Mouse (Mus musculus) intestine, postnatal 0 days (tissue): ENCODE results near the gene Cela1. TPM values are rescaled to one million over a fixed set of nuclear protein-coding genes. Genes with fewer than 3 reads are reported as not detected.

Source experiments
- ATAC-seq: fragments of 200-750 bp; cut with Nextera tagmentation; 2 replicates; pipeline ENCODE4 v1.8.0; 2017; ENCODE audit warnings: mild to moderate bottlenecking, moderate TSS enrichment, moderate library complexity
- H3K27ac ChIP-seq: fragments of 300-500 bp; sonication (generic); 2 replicates; pipeline ENCODE4 v1.5.1; 2014; ENCODE audit warnings: mild to moderate bottlenecking, low read depth, low read length, moderate library complexity
- H3K27me3 ChIP-seq: fragments of 300-500 bp; sonication (generic); replicated peaks from 2 replicates; pipeline ENCODE4 v1.6.1; 2014; ENCODE audit warnings: low read length, mixed read lengths; ENCODE audit not compliant: control insufficient read depth, insufficient read depth
- H3K36me3 ChIP-seq: fragments of 300-500 bp; sonication (generic); 2 replicates; pipeline ENCODE4 v1.6.1; 2014; ENCODE audit warnings: mild to moderate bottlenecking, moderate library complexity; ENCODE audit not compliant: control insufficient read depth, insufficient read depth
- H3K4me1 ChIP-seq: fragments of 300-500 bp; sonication (generic); replicated peaks from 2 replicates; pipeline ENCODE4 v1.6.1; 2014; ENCODE audit warnings: antibody characterized with exemption, low read length, mixed read lengths; ENCODE audit not compliant: control insufficient read depth, insufficient read depth
- H3K4me2 ChIP-seq: fragments of 300-500 bp; sonication (generic); replicated peaks from 2 replicates; pipeline ENCODE4 v1.6.1; 2014; ENCODE audit warnings: low read depth, mild to moderate bottlenecking, moderate library complexity
- H3K4me3 ChIP-seq: fragments of 300-500 bp; sonication (generic); 2 replicates; pipeline ENCODE4 v1.5.1; 2014; ENCODE audit warnings: low read depth, low read length
- H3K9ac ChIP-seq: fragments of 300-500 bp; sonication (generic); 2 replicates; pipeline ENCODE4 v1.6.1; 2014; ENCODE audit warnings: mild to moderate bottlenecking, low read depth, low read length
- H3K9me3 ChIP-seq: fragments of 300-500 bp; sonication (generic); 2 replicates; pipeline ENCODE4 v1.6.1; 2016; ENCODE audit warnings: mixed run types; ENCODE audit not compliant: control insufficient read depth
- CTCF ChIP-seq: sonication (generic); IDR thresholded peaks from 2 replicates; pipeline ENCODE4 v1.5.1; 2016; ENCODE audit warnings: low read depth, mild to moderate bottlenecking, control low read depth, antibody characterized with exemption, moderate library complexity
- WGBS: fragments of 180-500 bp; shearing (Covaris S2); extraction: QIAGEN DNeasy Blood & Tissue Kit; methylation state at CpG from one replicate; pipeline ENCODE4 v1.1.7; 2014; 5-methylcytosine and 5-hydroxymethylcytosine counted together
- polyA plus RNA-seq: library from polyadenylated mRNA; unstranded; fragments of >200 nt; fragmentation: Nextera tagmentation; extraction: Ambion mirVana; gene quantifications from 2 replicates; pipeline ENCODE4 v1.2.1, GENCODE M21; 2015

Gene Cela1
- polyA plus RNA-seq, 1 experiment from 2014 or later: 37.2 TPM

DNA sequence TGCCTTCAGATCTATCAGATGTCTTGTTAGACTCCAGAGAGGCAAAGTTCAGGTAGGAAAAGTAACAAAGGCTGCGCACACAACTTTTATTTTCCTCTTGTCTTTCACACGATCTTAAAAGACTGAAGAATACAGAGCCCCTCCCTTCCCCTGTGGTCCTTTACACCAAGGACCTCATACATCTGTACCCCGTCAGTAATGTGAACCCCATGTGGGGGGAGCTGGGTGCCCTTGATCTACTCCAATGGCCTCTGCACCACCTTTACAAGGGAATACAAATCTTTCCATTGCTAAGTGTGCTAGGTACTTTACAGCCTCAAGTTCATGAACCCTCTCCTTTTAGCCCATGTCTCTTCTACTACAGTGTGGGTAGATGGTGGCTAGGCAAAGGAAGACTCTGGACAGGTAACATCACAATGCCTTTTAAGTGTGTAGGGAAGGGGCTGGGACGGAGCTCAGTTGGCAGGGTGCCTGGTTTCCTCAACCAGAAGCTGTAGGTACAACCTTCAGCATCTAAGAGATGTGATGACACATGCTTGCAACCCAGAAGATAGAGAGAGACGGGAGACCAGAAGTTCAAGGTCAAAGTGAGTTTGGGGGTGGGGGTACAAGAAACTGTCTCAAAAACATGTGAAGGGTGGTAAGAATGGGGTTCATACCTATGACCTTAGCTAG lies 19.7 kb downstream of the Cela1 start:
- Histone ChIP-seq H3K4me2 (peak overlapping the region; percentile 13), H3K9me3 (no peaks in the 10 kb centered on the region), H3K27ac (peak overlapping the region; percentile 97), H3K4me3 (no peak overlapping the region), H3K4me1 (peaks cover 8% of the 10 kb centered on the region), H3K36me3 (no peaks in the 10 kb centered on the region), H3K9ac (no peak overlapping the region), H3K27me3 (no peaks in the 10 kb centered on the region)
- 45% methylated on average over 5 of the region's 5 CpGs for WGBS
- 0 out of 2 replicates have a peak, but pooled peaks have one; percentile 1 for ATAC-seq
- TF ChIP-seq CTCF: no peak

- H3K9ac ChIP-seq: no peak overlapping the region
- H3K27me3 ChIP-seq: no peaks in the 10 kb centered on the region
- TF ChIP-seq CTCF: no peak
- peaks cover 8% of the 10 kb centered on the region for H3K4me1 ChIP-seq
- H3K4me2 ChIP-seq: peak overlapping the region; percentile 37
- no peaks in the 10 kb centered on the region for H3K36me3 ChIP-seq
- WGBS: 42% methylated on average over 6 of the region's 6 CpGs
- H3K27ac ChIP-seq: peak overlapping the region; percentile 97
- H3K4me3 ChIP-seq: no peak overlapping the region
- H3K9me3 ChIP-seq: no peaks in the 10 kb centered on the region
- peak; percentile 34; the same call in 1 of the 2 replicates for ATAC-seq
Observed at GRCm38 (mm10) chr15:100667420-100667819, 20.3 kb downstream of the Cela1 start.

- Histone ChIP-seq H3K9me3 (no peaks in the 10 kb centered on the region), H3K36me3 (no peaks in the 10 kb centered on the region), H3K9ac (0 out of 2 replicates have a peak overlapping the region, but pooled peaks have one; percentile 31), H3K27me3 (no peaks in the 10 kb centered on the region), H3K4me3 (no peak overlapping the region), H3K4me2 (peak overlapping the region; percentile 37), H3K27ac (peak overlapping the region; percentile 97), H3K4me1 (peaks cover 8% of the 10 kb centered on the region)
- ATAC-seq: no peak
- WGBS: 22% methylated on average over 12 of the region's 12 CpGs
- no peak for TF ChIP-seq CTCF
Observed at GRCm38 (mm10) chr15:100666851-100667250, 20.9 kb downstream of the Cela1 start.

- Histone ChIP-seq H3K27me3 (no peaks in the 10 kb centered on the region), H3K27ac (peak overlapping the region; percentile 97), H3K4me2 (peak overlapping the region; percentile 37; the same call in 1 of the 2 replicates), H3K9ac (0 out of 2 replicates have a peak overlapping the region, but pooled peaks have one; percentile 31), H3K4me1 (peaks cover 8% of the 10 kb centered on the region), H3K4me3 (no peak overlapping the region), H3K9me3 (no peaks in the 10 kb centered on the region), H3K36me3 (no peaks in the 10 kb centered on the region)
- TF ChIP-seq CTCF: no peak
- ATAC-seq: peak; percentile 79
- 4% methylated on average over 7 of the region's 7 CpGs for WGBS
Observed at GRCm38 (mm10) chr15:100666219-100666696, 21.5 kb downstream of the Cela1 start.

DNA sequence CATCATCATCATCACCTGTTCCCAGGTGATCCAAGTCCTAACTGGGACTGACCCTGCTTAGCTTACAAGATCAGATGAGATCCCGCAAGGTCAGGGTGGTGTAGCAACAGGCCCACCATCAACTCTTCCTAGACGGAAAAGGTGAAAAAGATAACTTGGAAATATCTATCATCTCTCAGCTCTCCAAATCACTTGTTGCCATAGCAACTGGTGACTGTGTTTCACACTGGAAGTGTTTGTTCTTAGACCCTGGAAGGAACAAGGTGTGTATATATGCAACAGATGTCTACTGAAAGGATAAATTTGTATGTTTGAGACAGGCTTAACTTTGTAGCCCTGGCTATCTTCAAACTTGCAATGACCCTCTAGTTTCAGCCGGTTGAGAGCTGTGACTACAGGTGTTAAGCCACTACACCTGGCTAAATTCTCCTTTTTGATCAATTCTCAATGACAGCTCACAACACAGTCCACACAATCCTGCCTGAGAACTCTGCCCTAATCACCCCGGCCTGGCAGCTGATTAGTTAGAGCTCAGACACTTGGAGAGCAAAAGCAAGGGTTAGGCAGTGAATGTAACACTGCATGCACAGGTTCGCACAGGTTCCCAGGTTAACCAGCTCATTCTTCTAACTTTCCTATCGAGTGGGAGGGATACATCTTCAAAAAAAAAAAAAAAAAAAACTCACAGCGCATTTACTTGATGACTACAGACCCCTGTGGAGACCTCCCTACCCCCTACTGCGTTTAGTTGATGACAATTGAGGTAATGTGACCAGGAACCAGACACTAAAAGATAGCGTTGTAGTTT lies 22.1 kb downstream of the Cela1 start:
- Histone ChIP-seq H3K27me3 (no peaks in the 10 kb centered on the region), H3K9ac (0 out of 2 replicates have a peak overlapping the region, but pooled peaks have one; percentile 31), H3K4me3 (no peak overlapping the region), H3K9me3 (no peaks in the 10 kb centered on the region), H3K4me1 (peaks cover 8% of the 10 kb centered on the region), H3K27ac (peak overlapping the region; percentile 97), H3K36me3 (no peaks in the 10 kb centered on the region), H3K4me2 (0 out of 2 replicates have a peak overlapping the region, but pooled peaks have one; percentile 13)
- WGBS: 19% methylated on average over 9 of the region's 9 CpGs
- ATAC-seq: peak; percentile 69
- no peak for TF ChIP-seq CTCF

GRCm38 (mm10) chr15:100664813-100665274 lies 22.9 kb downstream of the Cela1 start:
- Histone ChIP-seq H3K27ac (no peak overlapping the region), H3K36me3 (no peaks in the 10 kb centered on the region), H3K4me1 (peaks cover 8% of the 10 kb centered on the region), H3K27me3 (no peaks in the 10 kb centered on the region), H3K4me2 (no peak overlapping the region), H3K4me3 (no peak overlapping the region), H3K9ac (no peak overlapping the region), H3K9me3 (no peaks in the 10 kb centered on the region)
- WGBS: 53% methylated on average over 9 of the region's 9 CpGs
- TF ChIP-seq CTCF: no peak
- ATAC-seq: no peak
